Mouse (Mus musculus): ENCODE measurements around the gene Adtrp.

DNA sequence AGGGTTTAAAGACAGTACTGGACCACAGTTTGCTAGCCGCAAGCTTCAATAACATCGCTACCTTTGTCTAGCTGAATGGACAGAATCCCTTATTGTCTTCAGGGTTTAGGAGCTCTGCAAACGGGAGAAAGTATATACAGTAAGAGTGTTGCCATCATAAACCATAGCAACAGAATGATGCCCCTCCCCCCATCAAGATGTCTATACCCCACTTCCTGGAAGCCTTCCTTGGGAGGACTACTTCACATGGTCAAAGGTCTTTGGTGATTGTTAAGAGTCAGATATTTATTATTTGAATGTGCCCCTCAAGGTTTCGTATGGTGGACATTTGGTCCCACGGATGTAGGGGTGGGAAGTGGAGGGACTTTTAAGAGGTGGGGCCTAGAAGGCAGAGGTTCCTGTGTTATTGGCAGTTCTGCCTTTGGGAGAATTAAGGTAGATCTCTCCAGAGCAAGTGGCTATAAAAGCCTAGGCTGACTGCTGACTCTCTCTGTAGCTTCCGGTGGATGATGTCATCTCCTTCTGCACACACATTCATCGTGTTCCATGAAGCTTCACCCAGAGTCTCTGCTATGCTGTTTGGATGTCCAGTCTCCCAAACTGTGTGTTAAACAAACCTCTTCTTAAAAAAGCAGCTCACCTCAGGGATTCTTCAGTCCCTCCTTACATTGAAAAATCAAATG lies 42.2 kb downstream of the Adtrp start:
- no peak for TF ChIP-seq CTCF (conservative IDR thresholded peaks at IDR 0.05; ENCODE audit: low read length)
- no peak for TF ChIP-seq POU5F1 (IDR thresholded peaks at IDR 0.05; ENCODE audit: borderline replicate concordance, low read length)
- no peak for TF ChIP-seq NANOG (IDR thresholded peaks at IDR 0.05; ENCODE audit: borderline replicate concordance, low read length)

Data from E14TG2a.4 (cell line).